Mouse (Mus musculus): ENCODE measurements around the gene Prl2c5.
"Not testable (repeated sequence)": the region's sequence is repeated elsewhere in the genome, so short reads cannot be mapped to it uniquely, and the experiment has no call there.

The Prl2c5 gene

GRCm38 (mm10) chr13:13182415-13182814 lies at the start of gene Prl2c5:
Gene Prl2c5, plus strand, starts transcription at chr13:13182715.
- DNase-seq, result not testable (repeated sequence)

GRCm38 (mm10) chr13:13162777-13163485 lies 19.6 kb upstream of the Prl2c5 start:
- not testable (repeated sequence) for DNase-seq

DNA sequence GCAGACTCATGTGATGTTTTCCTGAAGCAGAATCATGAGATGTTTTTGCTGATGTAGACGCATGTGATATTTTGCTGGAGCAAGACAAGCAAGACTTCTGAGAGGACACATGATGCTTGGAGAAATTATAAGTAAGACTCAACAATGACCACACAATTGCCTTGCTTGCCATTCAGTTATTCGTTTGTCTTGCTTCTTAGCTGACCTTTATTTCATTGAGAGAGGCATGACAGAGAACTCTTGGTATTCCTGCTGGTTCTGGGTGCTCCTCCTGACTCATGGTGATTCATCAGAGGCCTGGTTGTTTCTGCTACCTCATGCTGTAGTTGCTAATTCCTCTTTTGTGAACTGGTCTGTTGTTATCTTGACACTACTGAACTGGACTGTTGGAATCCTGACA lies 13.9 kb upstream of the Prl2c5 start:
- DNase-seq, result not testable (repeated sequence)

GRCm38 (mm10) chr13:13173616-13174136 lies 8.8 kb upstream of the Prl2c5 start:
- DNase-seq, result not testable (repeated sequence)

DNA sequence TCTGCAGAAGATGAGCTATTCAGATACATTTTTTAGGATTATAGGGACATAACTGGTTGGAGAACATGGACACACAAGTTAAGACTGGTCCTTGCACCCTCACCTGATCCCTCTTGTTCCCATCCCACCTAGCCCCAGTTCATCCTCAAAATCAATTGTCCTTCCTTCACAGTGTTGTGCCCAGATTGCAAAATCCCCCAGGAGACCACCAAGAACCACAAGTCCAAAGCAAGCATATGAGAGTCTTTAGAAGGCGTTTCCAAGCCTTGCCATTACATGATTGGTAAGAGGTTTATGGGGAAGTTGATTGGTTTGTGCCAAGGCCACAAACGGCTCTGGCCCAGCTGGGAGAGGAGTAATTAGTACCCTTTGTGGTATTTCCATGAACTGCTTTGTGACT lies 6.8 kb upstream of the Prl2c5 start:
- not testable (repeated sequence) for DNase-seq

- not testable (repeated sequence) for DNase-seq
Observed at GRCm38 (mm10) chr13:13211168-13211567, 28.7 kb downstream of the Prl2c5 start.

GRCm38 (mm10) chr13:13216363-13216762 lies 33.8 kb downstream of the Prl2c5 start:
- not testable (repeated sequence) for DNase-seq

GRCm38 (mm10) chr13:13220231-13220630 lies 37.7 kb downstream of the Prl2c5 start:
- not testable (repeated sequence) for DNase-seq

GRCm38 (mm10) chr13:13237456-13237855 lies 54.9 kb downstream of the Prl2c5 start:
- peak; percentile 9 for DNase-seq
